Mouse (Mus musculus) spleen, adult 18-20 months (tissue): ENCODE data around the gene Gadd45b.

Experiments used
- DNase-seq, 2 experiments: peaks; one replicate each; pipeline ENCODE4 v3.0.0; 2022; ENCODE audit warnings: mixed read lengths in 2 of 2

Gene Gadd45b

GRCm38 (mm10) chr10:80957791-80958190, 27.9 kb downstream of the Gadd45b start:
- no peak for DNase-seq

GRCm38 (mm10) chr10:80958979-80959637, 29.2 kb downstream of the Gadd45b start:
- DNase-seq, result no peak

GRCm38 (mm10) chr10:80960551-80961508, 31.0 kb downstream of the Gadd45b start:
- DNase-seq, result no peak

- no peak for DNase-seq
Measured at GRCm38 (mm10) chr10:80962051-80962472, 32.2 kb downstream of the Gadd45b start.

- DNase-seq, result no peak
Measured at GRCm38 (mm10) chr10:80962585-80962984, 32.7 kb downstream of the Gadd45b start.

GRCm38 (mm10) chr10:80963031-80963975, 33.4 kb downstream of the Gadd45b start:
- no peak for DNase-seq

- DNase-seq, result no peak
Measured at GRCm38 (mm10) chr10:80966296-80966695, 36.4 kb downstream of the Gadd45b start.

- DNase-seq, result no peak
Measured at GRCm38 (mm10) chr10:80967101-80967656, 37.3 kb downstream of the Gadd45b start.

- DNase-seq, result no peak
Measured at GRCm38 (mm10) chr10:80968106-80968505, 38.2 kb downstream of the Gadd45b start.

- DNase-seq, result no peak
Measured at GRCm38 (mm10) chr10:80969298-80969697, 39.4 kb downstream of the Gadd45b start.

GRCm38 (mm10) chr10:80970159-80970558, 40.3 kb downstream of the Gadd45b start:
- no peak for DNase-seq

- no peak for DNase-seq
Measured at GRCm38 (mm10) chr10:80971533-80971932, 41.7 kb downstream of the Gadd45b start.

GRCm38 (mm10) chr10:80972071-80972987, 42.5 kb downstream of the Gadd45b start:
- no peak for DNase-seq

GRCm38 (mm10) chr10:80973722-80974121, 43.8 kb downstream of the Gadd45b start:
- no peak for DNase-seq

- no peak for DNase-seq
Measured at GRCm38 (mm10) chr10:80975478-80975877, 45.6 kb downstream of the Gadd45b start.

- no peak for DNase-seq
Measured at GRCm38 (mm10) chr10:80981564-80982112, 51.8 kb downstream of the Gadd45b start.
